ENCODE assay signal across 12 mouse cellular contexts in genomic region chr8:108625571-108626120, GRCm38 (mm10).
"Had no signal": no experiment of that assay in that cellular context is flagged by ENCODE, and none has a peak within 500 bp of the region (broad histone marks: within the 10 kb centered on the region; RNA-seq: fewer than 3 reads in every experiment).

No protein-coding gene starts in this region.

- DNase-seq: lung, adult 2 months; lung, postnatal 14 days; lung, postnatal 4 days; midbrain, embryonic 14.5 days; retina, postnatal 1 day; right cerebral cortex, adult 18-20 months; right cerebral cortex, postnatal 25 days; right cerebral cortex, postnatal 4 days; spleen, adult 18-20 months; thymus, adult 2 months; thymus, postnatal 25 days; thymus, postnatal 4 days had no signal
